Mouse (Mus musculus) embryonic facial prominence, embryonic 11.5 days (tissue): ENCODE results near the gene Ppp1ca. TPM values are rescaled to one million over a fixed set of nuclear protein-coding genes. Genes with fewer than 3 reads are reported as not detected.

ENCODE experiments used
- ATAC-seq: fragments of 200-750 bp; cut with Nextera tagmentation; replicated peaks from 2 replicates; pipeline ENCODE4 v1.8.0; 2017; ENCODE audit warnings: low read depth; ENCODE audit not compliant: insufficient number of reproducible peaks, low FRiP score, low TSS enrichment
- DNase-seq: peaks from one replicate; pipeline ENCODE4 v3.0.0-alpha.2; 2015; ENCODE audit warnings: low spot score
- H3K27ac ChIP-seq: fragments of 300-500 bp; sonication (generic); replicated peaks from 2 replicates; pipeline ENCODE4 v1.5.1; 2014; ENCODE audit warnings: mild to moderate bottlenecking, low read depth, low read length, control low read depth
- H3K27me3 ChIP-seq: fragments of 300-500 bp; sonication (generic); 2 replicates; pipeline ENCODE4 v1.6.1; 2014; ENCODE audit warnings: mild to moderate bottlenecking, low read length, moderate library complexity, mixed read lengths; ENCODE audit not compliant: control insufficient read depth, insufficient read depth
- H3K36me3 ChIP-seq: fragments of 300-500 bp; sonication (generic); replicated peaks from 2 replicates; pipeline ENCODE4 v1.6.1; 2014; ENCODE audit warnings: low read depth, mild to moderate bottlenecking, low read length, moderate library complexity, mixed read lengths; ENCODE audit not compliant: control insufficient read depth, insufficient read depth
- H3K4me1 ChIP-seq: fragments of 300-500 bp; sonication (generic); 2 replicates; pipeline ENCODE4 v1.6.1; 2014; ENCODE audit warnings: low read length, mixed read lengths; ENCODE audit not compliant: control insufficient read depth, insufficient read depth
- H3K4me2 ChIP-seq: fragments of 300-500 bp; sonication (generic); 2 replicates; pipeline ENCODE4 v1.6.1; 2014; ENCODE audit warnings: low read depth, mild to moderate bottlenecking, control low read depth, low read length, moderate library complexity
- H3K4me3 ChIP-seq: fragments of 300-500 bp; sonication (generic); 2 replicates; pipeline ENCODE4 v1.5.1; 2014; ENCODE audit warnings: low read depth, low read length, control low read depth
- H3K9ac ChIP-seq: fragments of 300-500 bp; sonication (generic); replicated peaks from 2 replicates; pipeline ENCODE4 v1.6.1; 2014; ENCODE audit warnings: mild to moderate bottlenecking, control low read depth, low read length
- H3K9me3 ChIP-seq: fragments of 300-500 bp; sonication (generic); replicated peaks from 2 replicates; pipeline ENCODE4 v1.6.1; 2016; ENCODE audit warnings: mild to moderate bottlenecking, low read length, inconsistent platforms, mixed read lengths; ENCODE audit not compliant: control insufficient read depth
- WGBS: fragments of 180-500 bp; shearing (Covaris S2); extraction: QIAGEN DNeasy Blood & Tissue Kit; methylation state at CpG from one replicate; pipeline ENCODE4 v1.1.7; 2014; 5-methylcytosine and 5-hydroxymethylcytosine counted together
- polyA plus RNA-seq: library from polyadenylated mRNA; unstranded; fragments of >200 nt; fragmentation: Nextera tagmentation; extraction: Ambion mirVana; gene quantifications from 2 replicates; pipeline ENCODE4 v1.2.1, GENCODE M21; 2014

The Ppp1ca gene
- polyA plus RNA-seq, 1 experiment from 2014 or later: 955 TPM

DNA sequence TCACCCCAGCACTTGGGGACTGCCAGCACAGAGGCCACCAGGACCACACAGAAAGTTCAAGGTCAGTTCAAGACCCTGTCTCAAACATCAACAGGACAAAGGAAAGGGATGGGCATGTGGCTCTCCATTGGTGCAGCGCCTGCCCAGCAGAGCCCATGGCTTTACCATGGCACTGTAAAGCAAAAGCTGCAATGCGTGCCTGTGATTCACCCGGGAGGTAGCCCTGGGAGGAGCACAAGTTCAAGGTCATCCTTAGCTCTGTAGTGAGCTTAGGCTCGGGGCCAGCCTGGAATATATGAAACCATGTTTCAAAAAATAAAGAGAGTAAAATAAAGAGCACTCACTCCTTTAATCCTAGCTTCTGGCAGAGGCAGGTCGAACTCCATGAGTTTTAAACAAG lies 40.0 kb upstream of the Ppp1ca start:
- Histone ChIP-seq H3K4me1 (peaks cover 4% of the 10 kb centered on the region), H3K36me3 (no peaks in the 10 kb centered on the region; the same call in none of the 2 replicates), H3K27me3 (no peaks in the 10 kb centered on the region), H3K4me3 (no peak overlapping the region), H3K9ac (no peak overlapping the region), H3K4me2 (no peak overlapping the region), H3K27ac (no peak overlapping the region), H3K9me3 (no peaks in the 10 kb centered on the region)
- no peak for DNase-seq
- WGBS: 90% methylated on average over 5 of the region's 5 CpGs
- ATAC-seq: no peak

DNA sequence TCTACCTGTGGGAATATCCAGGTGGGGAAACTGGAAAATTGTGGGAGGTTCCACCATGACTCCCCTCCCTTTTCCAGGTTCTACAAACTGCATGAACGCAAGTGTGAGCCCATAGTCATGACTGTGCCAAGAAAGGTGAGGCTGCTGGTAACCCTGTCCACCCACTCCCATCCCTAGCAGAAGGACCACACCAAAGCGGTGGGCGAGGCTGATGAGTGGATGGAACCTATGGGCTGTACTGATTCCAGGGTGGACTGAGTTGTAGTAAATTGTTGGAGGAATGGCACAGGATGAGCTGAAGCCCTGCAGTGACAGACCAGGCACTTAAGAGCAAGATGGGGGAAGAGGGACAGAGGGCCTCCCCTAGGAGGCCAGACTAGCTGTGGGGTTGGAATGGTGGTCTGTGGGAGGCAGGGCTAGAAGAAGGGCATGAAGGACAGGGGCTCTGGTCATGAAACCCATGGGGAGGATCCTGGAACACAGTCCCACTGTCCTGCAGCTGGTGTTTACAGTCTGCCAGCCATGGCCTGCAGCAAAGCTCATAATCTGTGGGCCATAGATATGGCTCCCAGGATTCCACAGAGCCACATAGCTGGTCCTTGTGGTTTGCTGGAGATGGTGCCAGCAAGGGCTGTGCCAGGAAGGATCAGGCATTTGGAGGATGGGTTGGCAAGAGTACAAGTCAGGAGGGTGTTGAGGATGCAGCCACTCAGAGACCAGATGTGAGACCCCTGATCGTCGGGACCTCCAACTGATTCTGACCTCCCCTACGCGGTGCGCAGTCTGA lies 39.2 kb upstream of the Ppp1ca start:
- no peak for DNase-seq
- H3K36me3 ChIP-seq: no peaks in the 10 kb centered on the region; the same call in none of the 2 replicates

DNA sequence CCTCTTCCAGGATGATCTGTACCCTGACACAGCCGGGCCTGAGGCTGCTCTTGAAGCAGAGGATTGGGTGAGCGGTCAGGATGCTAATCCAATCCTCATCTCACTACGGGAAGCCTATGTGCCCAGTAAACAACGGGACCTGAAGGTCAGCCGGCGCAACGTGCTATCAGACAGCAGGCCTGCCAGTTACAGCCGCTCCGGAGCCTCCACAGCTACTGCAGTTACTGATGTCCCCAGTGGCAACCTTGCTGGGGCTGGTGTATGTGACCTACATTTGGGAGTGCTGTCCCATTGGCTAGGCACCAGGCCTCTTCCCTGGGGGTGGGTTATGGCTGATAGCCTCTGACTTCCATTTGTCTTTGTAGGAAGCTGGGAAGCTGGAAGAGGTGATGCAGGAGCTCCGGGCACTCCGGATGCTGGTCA lies 38.6 kb upstream of the Ppp1ca start, which contains the start of gene Ptprcap:
Gene Ptprcap, plus strand, starts transcription at position 373 of the 423 bp plus-strand sequence.
- ATAC-seq: no peak
- peaks cover 4% of the 10 kb centered on the region for H3K4me1 ChIP-seq
- WGBS: 72% methylated on average over 11 of the region's 11 CpGs
- H3K9ac ChIP-seq: no peak within 1 kb of the TSS
- no peak within 1 kb of the TSS for H3K4me2 ChIP-seq
- H3K9me3 ChIP-seq: no peaks in the 10 kb centered on the region
- DNase-seq: no peak
- H3K27ac ChIP-seq: no peak within 1 kb of the TSS
- H3K27me3 ChIP-seq: no peaks in the 10 kb centered on the region
- H3K36me3 ChIP-seq: no peaks in the 10 kb centered on the region; the same call in none of the 2 replicates
- H3K4me3 ChIP-seq: no peak within 1 kb of the TSS

More for the DNA sequence above, 39.2 kb upstream of the Ppp1ca start:
- H3K9ac ChIP-seq: no peak overlapping the region
- H3K27me3 ChIP-seq: no peaks in the 10 kb centered on the region
- no peak overlapping the region for H3K4me3 ChIP-seq
- WGBS: 82% methylated on average over 8 of the region's 8 CpGs
- H3K4me2 ChIP-seq: no peak overlapping the region
- no peak for ATAC-seq
- no peak overlapping the region for H3K27ac ChIP-seq
- no peaks in the 10 kb centered on the region for H3K9me3 ChIP-seq
- H3K4me1 ChIP-seq: peaks cover 4% of the 10 kb centered on the region

DNA sequence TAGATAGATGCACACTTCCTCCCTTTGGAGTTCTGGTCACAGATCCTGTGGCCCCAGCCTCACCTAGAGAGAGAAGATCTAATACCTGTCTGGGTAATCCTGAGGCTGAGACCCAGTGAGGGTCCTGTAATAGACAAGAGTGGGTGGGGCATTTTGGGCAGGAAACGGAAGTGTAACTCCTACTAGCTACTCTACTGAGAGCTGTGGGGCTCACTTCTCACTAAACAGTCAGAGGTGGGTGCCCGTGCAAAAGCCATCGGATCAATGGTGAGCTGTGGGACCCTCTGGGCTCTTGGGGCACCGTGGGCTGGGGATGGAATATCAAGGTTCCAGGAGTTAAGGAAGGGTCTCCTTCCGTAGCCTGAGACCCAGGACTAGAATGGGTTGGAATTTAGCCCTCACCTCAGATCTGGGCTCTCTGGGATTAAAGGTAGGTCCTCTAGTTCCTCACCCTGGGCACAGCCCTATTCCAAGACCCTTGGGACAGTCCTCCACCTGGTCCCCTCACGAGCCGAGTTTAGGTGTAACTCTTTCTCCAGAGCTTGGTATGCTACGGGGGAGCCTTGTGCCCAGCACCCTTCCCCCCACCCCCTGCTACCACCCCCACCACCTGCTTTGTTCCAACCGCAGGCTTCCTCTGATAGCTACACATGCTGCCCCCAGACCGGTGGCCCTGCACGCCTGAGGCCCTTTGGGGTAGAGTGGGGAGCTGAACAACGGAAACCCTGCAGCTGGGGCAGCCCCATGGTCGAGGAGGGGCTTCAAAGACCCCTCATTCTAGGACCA lies 37.2 kb upstream of the Ppp1ca start:
- DNase-seq (no peak), ATAC-seq (no peak)
- Histone ChIP-seq H3K9ac (no peak overlapping the region), H3K36me3 (peaks cover 2% of the 10 kb centered on the region), H3K4me2 (no peak overlapping the region), H3K9me3 (no peaks in the 10 kb centered on the region), H3K27me3 (no peaks in the 10 kb centered on the region), H3K27ac (no peak overlapping the region), H3K4me1 (no peaks in the 10 kb centered on the region), H3K4me3 (no peak overlapping the region)
- WGBS: 78% methylated on average over 13 of the region's 13 CpGs

DNA sequence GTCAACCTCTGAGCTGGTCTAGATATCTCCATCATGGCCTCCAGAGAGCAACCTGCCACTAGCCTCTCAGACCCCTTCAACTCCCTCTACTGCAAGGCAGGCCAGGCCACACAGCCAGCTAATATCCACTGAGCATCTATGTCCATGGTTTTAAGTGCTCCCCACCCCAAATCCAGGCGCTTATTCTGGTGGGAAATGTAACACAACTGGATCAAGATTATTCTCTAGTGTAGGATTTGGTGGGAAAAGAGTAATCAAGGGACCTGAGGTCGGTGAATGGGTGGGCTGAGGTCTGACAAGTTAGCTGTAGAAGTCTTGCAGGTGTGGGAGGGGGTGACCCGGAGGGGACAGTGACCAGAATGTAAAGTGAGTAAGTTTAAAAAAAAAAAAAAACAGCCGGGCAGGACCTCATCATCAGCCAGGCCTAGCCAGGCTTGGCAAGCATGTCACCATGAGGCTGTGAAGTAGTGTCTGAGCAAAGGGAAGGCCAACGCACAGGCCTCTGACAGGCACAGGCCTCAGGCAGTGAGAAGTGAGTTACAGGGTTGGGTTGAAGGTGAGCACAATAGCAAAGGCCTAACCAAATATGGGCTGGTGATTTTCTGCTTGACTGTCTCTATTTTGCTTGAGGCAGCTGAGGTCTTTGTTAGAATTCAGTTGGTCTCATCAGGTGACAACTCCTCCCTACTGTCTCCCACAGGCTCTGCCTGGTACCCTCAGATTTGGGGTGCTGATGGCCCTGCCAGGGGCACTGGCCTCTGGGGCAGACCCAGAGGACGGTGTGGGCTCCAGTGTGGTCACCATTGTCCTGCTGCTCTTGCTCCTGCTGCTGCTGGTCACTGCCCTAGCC lies 36.4 kb upstream of the Ppp1ca start:
- H3K27ac ChIP-seq: no peak overlapping the region
- no peaks in the 10 kb centered on the region for H3K27me3 ChIP-seq
- ATAC-seq: no peak
- peaks cover 2% of the 10 kb centered on the region for H3K36me3 ChIP-seq
- no peak overlapping the region for H3K4me3 ChIP-seq
- no peak for DNase-seq
- H3K9ac ChIP-seq: no peak overlapping the region
- WGBS: 72% methylated on average over 6 of the region's 6 CpGs
- H3K4me1 ChIP-seq: no peaks in the 10 kb centered on the region
- no peak overlapping the region for H3K4me2 ChIP-seq
- H3K9me3 ChIP-seq: no peaks in the 10 kb centered on the region

DNA sequence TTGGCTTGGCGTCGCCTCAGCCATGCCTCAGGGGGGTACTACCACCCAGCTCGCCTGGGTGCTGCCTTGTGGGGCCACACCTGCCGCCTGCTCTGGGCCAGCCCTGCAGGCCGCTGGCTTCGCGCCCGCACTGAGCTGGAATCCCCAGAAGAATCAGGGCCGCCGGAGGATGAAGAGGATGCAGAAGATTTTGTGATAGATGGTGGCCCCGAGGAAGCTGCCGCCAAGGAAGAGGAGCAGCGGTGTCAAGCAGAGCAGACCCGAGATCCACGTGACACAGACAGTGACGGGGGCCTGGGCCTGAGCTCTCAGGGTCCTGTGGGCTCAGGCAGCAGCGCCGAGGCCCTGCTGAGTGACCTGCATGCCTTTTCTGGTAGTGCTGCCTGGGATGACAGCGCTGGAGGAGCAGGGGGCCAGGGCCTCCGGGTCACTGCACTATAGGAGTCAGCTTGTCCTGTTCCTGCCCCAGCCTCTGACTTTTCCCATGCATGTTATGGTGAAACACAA lies 35.7 kb upstream of the Ppp1ca start:
- H3K4me1 ChIP-seq: no peaks in the 10 kb centered on the region
- no peak overlapping the region for H3K4me3 ChIP-seq
- WGBS: 69% methylated on average over 18 of the region's 20 CpGs
- H3K9ac ChIP-seq: no peak overlapping the region
- H3K27me3 ChIP-seq: no peaks in the 10 kb centered on the region
- ATAC-seq (no peak), DNase-seq (no peak)
- H3K9me3 ChIP-seq: no peaks in the 10 kb centered on the region
- H3K4me2 ChIP-seq: no peak overlapping the region
- no peak overlapping the region for H3K27ac ChIP-seq
- H3K36me3 ChIP-seq: peaks cover 2% of the 10 kb centered on the region

DNA sequence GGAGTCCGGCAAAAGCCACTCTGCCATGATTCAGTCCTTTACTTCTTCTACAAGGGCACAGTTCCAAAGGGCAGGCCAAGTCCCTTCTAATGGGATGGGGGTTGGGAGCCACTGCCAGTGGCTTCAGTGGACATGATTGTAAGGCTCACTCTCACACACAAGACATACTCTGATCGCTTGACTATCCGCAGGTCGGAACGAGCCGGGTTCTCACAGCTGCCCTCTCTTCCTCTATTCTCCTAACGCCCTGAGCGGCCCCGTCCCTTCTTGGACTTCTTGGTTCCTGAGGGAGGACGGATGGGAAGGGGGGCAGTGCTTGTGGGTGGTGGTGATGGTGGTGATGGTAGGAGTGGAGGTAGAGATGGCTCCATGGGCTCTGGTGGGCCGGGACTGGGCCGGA lies 35.1 kb upstream of the Ppp1ca start:
- Histone ChIP-seq H3K4me2 (no peak overlapping the region), H3K36me3 (peaks cover 2% of the 10 kb centered on the region), H3K4me3 (no peak overlapping the region), H3K9me3 (no peaks in the 10 kb centered on the region), H3K9ac (no peak overlapping the region), H3K27me3 (no peaks in the 10 kb centered on the region), H3K27ac (no peak overlapping the region), H3K4me1 (no peaks in the 10 kb centered on the region)
- DNase-seq (no peak), ATAC-seq (no peak)
- WGBS: 90% methylated on average over 12 of the region's 12 CpGs
